ENCODE assay signal across 13 mouse cellular contexts in the genomic region with DNA sequence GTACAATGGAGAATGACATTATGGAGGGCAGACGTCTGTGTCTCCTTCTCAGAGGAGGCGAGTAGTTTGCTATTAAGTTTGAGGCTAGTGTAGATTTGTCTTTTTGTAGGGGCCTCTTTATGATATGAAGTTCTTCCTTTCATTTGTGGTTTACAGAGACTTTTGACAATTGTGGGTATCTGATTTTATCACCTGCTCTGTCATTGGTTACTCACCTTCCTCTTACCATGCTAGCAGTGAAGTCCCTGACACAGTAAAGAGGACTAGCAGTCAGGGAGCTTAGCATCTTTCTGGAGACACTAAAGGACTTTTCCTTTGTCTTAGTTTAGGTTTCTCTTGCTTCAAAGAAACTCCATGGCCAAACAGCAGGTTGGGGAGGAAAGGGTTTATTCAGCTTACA. TPM values are rescaled to one million over a fixed set of nuclear protein-coding genes. Genes with fewer than 3 reads are reported as not detected.
DNase-seq lines count a peak whose midpoint lies in the region; ATAC-seq lines count a peak whose summit lies in the region.
"Had no signal": no experiment of that assay in that cellular context is flagged by ENCODE, and none has a peak within 500 bp of the region (broad histone marks: within the 10 kb centered on the region; RNA-seq: fewer than 3 reads in every experiment).

No protein-coding gene starts in this region.

- DNase-seq in 416B (ENCODE audit: low read depth), result peak; percentile 71
- peak; percentile 55 for DNase-seq in CD4-positive, CD25-positive, alpha-beta regulatory T cell, adult 2 months (ENCODE audit: low read depth, low spot score)
- DNase-seq in MEL-GATA-1-ER (ENCODE audit: extremely low read depth, low read depth), result peak; percentile 24
- no peak for DNase-seq in kidney, adult 9 months
- no peak for DNase-seq in left cerebral cortex, adult 11 months (ENCODE audit: low spot score)
- no peak for DNase-seq in testis, postnatal 14 days (ENCODE audit: low spot score)
- DNase-seq: adrenal gland, postnatal 14 days; cerebellum, adult 2 months; cerebellum, postnatal 10 days; heart, postnatal 36 days; kidney, adult 18-20 months had no signal

- ATAC-seq in inflammation-experienced regulatory T-cells, adult 6 months, result peak; percentile 95
- ATAC-seq: forebrain, embryonic 13.5 days had no signal

RNA-seq across cellular contexts. Expression of a gene that starts 28.4 kb away (rescaled TPM):
- polyA plus RNA-seq in inflammation-experienced regulatory T-cells, adult 6 months (2017; shearing (Covaris generic)), result 100 to 1,000 TPM in 2 of 3 experiments, 10 to 100 TPM in 1; 83.9 to 117 (median 107) TPM

RNA-seq across cellular contexts. Expression of a gene that starts 28.5 kb away (rescaled TPM):
- polyA plus RNA-seq in inflammation-experienced regulatory T-cells, adult 6 months (2017; shearing (Covaris generic)), result 10 to 100 TPM in 2 of 3 experiments, 1 to 10 TPM in 1; 7.6 to 17.4 (median 13.0) TPM

Comparison
In these comparisons a context has a peak if more than half of its experiments do, and no peak if none do; other contexts are left out.
1. DNase-seq: peak in 416B (single experiment), CD4-positive, CD25-positive, alpha-beta regulatory T cell, adult 2 months (single experiment) and MEL-GATA-1-ER (single experiment); none in kidney, adult 9 months (single experiment), left cerebral cortex, adult 11 months (single experiment) and testis, postnatal 14 days (single experiment).